Mouse (Mus musculus) bone marrow macrophage, adult 2 months (primary cell): ENCODE data around the gene Smpdl3b.

Source experiments
- CTCF ChIP-seq: IDR thresholded peaks from 2 replicates; pipeline ENCODE4 v1.5.1; 2012; ENCODE audit warnings: low read depth, mild to moderate bottlenecking, low read length, moderate library complexity
- POLR2A ChIP-seq: IDR thresholded peaks from 2 replicates; pipeline ENCODE4 v1.6.1; 2012; ENCODE audit warnings: mild to moderate bottlenecking, low read depth, low read length, borderline replicate concordance

- TF ChIP-seq CTCF (no peak), POLR2A (no peak)
Observed at GRCm38 (mm10) chr4:132734766-132735165, 22.3 kb downstream of the Smpdl3b start.
